8 mouse cellular contexts compared by ENCODE assay signal in genomic region chr4:126200036-126200435, GRCm38 (mm10). TPM values are rescaled to one million over a fixed set of nuclear protein-coding genes. Genes with fewer than 3 reads are reported as not detected.
DNase-seq lines count a peak whose midpoint lies in the region; ATAC-seq and TF ChIP-seq lines count a peak whose summit lies in the region.

No protein-coding gene starts in this region.

- intact Hi-C loops in left cerebral cortex, postnatal 14 days (cut with DNase I) = no loop called here

- TF ChIP-seq CTCF in lung, embryonic 14.5 days (IDR thresholded peaks at IDR 0.05; ENCODE audit: low read depth) = no peak
- TF ChIP-seq CTCF in embryonic fibroblast, embryonic 13.5 days (IDR thresholded peaks at IDR 0.05; ENCODE audit: borderline replicate concordance, insufficient read depth, low read length) = no peak
- no peak for TF ChIP-seq CTCF in intestine, postnatal 0 days (IDR thresholded peaks at IDR 0.05; ENCODE audit: low read depth)

- no peak for TF ChIP-seq POLR2A in embryonic fibroblast, embryonic 13.5 days (IDR thresholded peaks at IDR 0.05; ENCODE audit: low read depth, low read length)

- peak overlapping the region; percentile 69 for H3K4me3 ChIP-seq in lung, embryonic 14.5 days (ENCODE audit: low read depth, low read length)
- peak overlapping the region; percentile 71 for H3K4me3 ChIP-seq in embryonic fibroblast, embryonic 13.5 days (ENCODE audit: insufficient read depth, low read length)
- peak overlapping the region; percentile 81 for H3K4me3 ChIP-seq in intestine, postnatal 0 days (ENCODE audit: low read depth, low read length)
- peak overlapping the region; percentile 81 for H3K4me3 ChIP-seq in neural tube, embryonic 13.5 days

- no peaks in the 10 kb centered on the region for H3K9me3 ChIP-seq in lung, embryonic 14.5 days (ENCODE audit: low read depth, low read length)
- no peaks in the 10 kb centered on the region for H3K9me3 ChIP-seq in intestine, postnatal 0 days (ENCODE audit: control insufficient read depth)
- H3K9me3 ChIP-seq in neural tube, embryonic 13.5 days = no peaks in the 10 kb centered on the region

- peak overlapping the region; percentile 86 for H3K4me2 ChIP-seq in lung, embryonic 14.5 days
- H3K4me2 ChIP-seq in intestine, postnatal 0 days (replicated peaks; ENCODE audit: low read depth) = peak overlapping the region; percentile 71
- peak overlapping the region; percentile 65 for H3K4me2 ChIP-seq in neural tube, embryonic 13.5 days

- no peak for ATAC-seq in lung, embryonic 14.5 days (ENCODE audit: insufficient read depth)
- ATAC-seq in intestine, postnatal 0 days = no peak
- no peak for ATAC-seq in neural tube, embryonic 13.5 days (ENCODE audit: low read depth)

- WGBS in lung, embryonic 14.5 days = 24% methylated on average over 1 of the region's 1 CpGs
- WGBS in intestine, postnatal 0 days = 18% methylated on average over 1 of the region's 1 CpGs
- WGBS in neural tube, embryonic 13.5 days = 71% methylated on average over 1 of the region's 1 CpGs

- DNase-seq in lung, embryonic 14.5 days = no peak
- DNase-seq in lung, postnatal 14 days = no peak
- DNase-seq in T-cell, adult 2 months (ENCODE audit: low spot score) = no peak
- DNase-seq in embryo, embryonic 11 days = no peak
- no peak for DNase-seq in left cerebral cortex, postnatal 14 days (ENCODE audit: low spot score in 2 of 2)

- H3K9ac ChIP-seq in lung, embryonic 14.5 days = peak overlapping the region; percentile 84; the same call in 1 of the 2 replicates
- no peak overlapping the region; the same call in 1 of the 2 replicates for H3K9ac ChIP-seq in intestine, postnatal 0 days (ENCODE audit: low read depth, low read length)
- peak overlapping the region; percentile 83; the same call in 1 of the 2 replicates for H3K9ac ChIP-seq in neural tube, embryonic 13.5 days

- H3K4me1 ChIP-seq in lung, embryonic 14.5 days (ENCODE audit: insufficient read depth) = peaks cover 15% of the 10 kb centered on the region
- peaks cover 10% of the 10 kb centered on the region for H3K4me1 ChIP-seq in embryonic fibroblast, embryonic 13.5 days (ENCODE audit: control insufficient read depth, insufficient read depth, low read length)
- peaks cover 7% of the 10 kb centered on the region for H3K4me1 ChIP-seq in intestine, postnatal 0 days (replicated peaks; ENCODE audit: control insufficient read depth, insufficient read depth, low read length)
- H3K4me1 ChIP-seq in neural tube, embryonic 13.5 days (replicated peaks) = peaks cover 53% of the 10 kb centered on the region

- H3K36me3 ChIP-seq in lung, embryonic 14.5 days (ENCODE audit: insufficient read depth) = peaks cover 27% of the 10 kb centered on the region
- peaks cover 3% of the 10 kb centered on the region; the same call in 1 of the 2 replicates for H3K36me3 ChIP-seq in intestine, postnatal 0 days (ENCODE audit: control insufficient read depth, insufficient read depth)
- no peaks in the 10 kb centered on the region for H3K36me3 ChIP-seq in neural tube, embryonic 13.5 days

- no peaks in the 10 kb centered on the region for H3K27me3 ChIP-seq in lung, embryonic 14.5 days (ENCODE audit: insufficient read depth, low read length)
- no peaks in the 10 kb centered on the region for H3K27me3 ChIP-seq in intestine, postnatal 0 days (replicated peaks; ENCODE audit: control insufficient read depth, insufficient read depth, low read length)
- no peaks in the 10 kb centered on the region for H3K27me3 ChIP-seq in neural tube, embryonic 13.5 days

- no peak overlapping the region for H3K27ac ChIP-seq in lung, embryonic 14.5 days (ENCODE audit: low read depth)
- H3K27ac ChIP-seq in embryonic fibroblast, embryonic 13.5 days (ENCODE audit: insufficient read depth, low read length) = no peak overlapping the region
- no peak overlapping the region for H3K27ac ChIP-seq in intestine, postnatal 0 days (ENCODE audit: low read depth, low read length)
- no peak overlapping the region for H3K27ac ChIP-seq in neural tube, embryonic 13.5 days (replicated peaks)

RNA-seq across cellular contexts. Expression of gene Thrap3, which starts 2.5 kb away (rescaled TPM):
- polyA plus RNA-seq in lung, embryonic 14.5 days (2014; fragmentation: Nextera tagmentation; extraction: Ambion mirVana) = 262 and 268 TPM in 2 replicates
- 311 and 382 TPM in 2 replicates for polyA plus RNA-seq in embryonic fibroblast, embryonic 13.5 days (2011; ENCODE audit: insufficient read length, low read depth, missing spikeins)
- polyA plus RNA-seq in intestine, postnatal 0 days (2015; fragmentation: Nextera tagmentation; extraction: Ambion mirVana) = 56.7 and 67.5 TPM in 2 replicates
- polyA plus RNA-seq in neural tube, embryonic 13.5 days (2015; fragmentation: Nextera tagmentation; extraction: Ambion mirVana) = 143 and 165 TPM in 2 replicates
- total RNA-seq in left cerebral cortex, postnatal 14 days (2021) = 100 to 1,000 TPM; 129 to 147 TPM

RNA-seq across cellular contexts. Expression of gene Sh3d21, which starts 36.7 kb away (rescaled TPM):
- 5.7 and 7.0 TPM in 2 replicates for polyA plus RNA-seq in lung, embryonic 14.5 days (2014; fragmentation: Nextera tagmentation; extraction: Ambion mirVana)
- polyA plus RNA-seq in embryonic fibroblast, embryonic 13.5 days (2011; ENCODE audit: insufficient read length, low read depth, missing spikeins) = 2.5 and 3.8 TPM in 2 replicates
- polyA plus RNA-seq in intestine, postnatal 0 days (2015; fragmentation: Nextera tagmentation; extraction: Ambion mirVana) = 10.0 and 12.3 TPM in 2 replicates
- polyA plus RNA-seq in neural tube, embryonic 13.5 days (2015; fragmentation: Nextera tagmentation; extraction: Ambion mirVana) = 0.89 and 2.0 TPM in 2 replicates
- total RNA-seq in left cerebral cortex, postnatal 14 days (2021) = 1 to 10 TPM in 1 of 2 experiments, under 1 TPM in 1; 0.79 to 1.0 TPM

RNA-seq across cellular contexts. Expression of gene Eva1b, which starts 52.5 kb away (rescaled TPM):
- polyA plus RNA-seq in lung, embryonic 14.5 days (2014; fragmentation: Nextera tagmentation; extraction: Ambion mirVana) = 92.6 and 97.8 TPM in 2 replicates
- 41.0 and 53.7 TPM in 2 replicates for polyA plus RNA-seq in embryonic fibroblast, embryonic 13.5 days (2011; ENCODE audit: insufficient read length, low read depth, missing spikeins)
- polyA plus RNA-seq in intestine, postnatal 0 days (2015; fragmentation: Nextera tagmentation; extraction: Ambion mirVana) = 28.9 and 29.0 TPM in 2 replicates
- 15.3 and 19.8 TPM in 2 replicates for polyA plus RNA-seq in neural tube, embryonic 13.5 days (2015; fragmentation: Nextera tagmentation; extraction: Ambion mirVana)
- 1 to 10 TPM; 6.5 to 7.0 TPM for total RNA-seq in left cerebral cortex, postnatal 14 days (2021)

RNA-seq across cellular contexts. Expression of gene Map7d1, which starts 56.1 kb away (rescaled TPM):
- polyA plus RNA-seq in lung, embryonic 14.5 days (2014; fragmentation: Nextera tagmentation; extraction: Ambion mirVana) = 50.7 and 61.1 TPM in 2 replicates
- polyA plus RNA-seq in embryonic fibroblast, embryonic 13.5 days (2011; ENCODE audit: insufficient read length, low read depth, missing spikeins) = 83.0 and 98.9 TPM in 2 replicates
- polyA plus RNA-seq in intestine, postnatal 0 days (2015; fragmentation: Nextera tagmentation; extraction: Ambion mirVana) = 11.7 and 12.2 TPM in 2 replicates
- 90.3 and 94.4 TPM in 2 replicates for polyA plus RNA-seq in neural tube, embryonic 13.5 days (2015; fragmentation: Nextera tagmentation; extraction: Ambion mirVana)
- total RNA-seq in left cerebral cortex, postnatal 14 days (2021) = 100 to 1,000 TPM; 241 to 264 TPM
